ENCODE assay signal across 8 mouse cellular contexts in genomic region chr5:36526274-36526673, GRCm38 (mm10). TPM values are rescaled to one million over a fixed set of nuclear protein-coding genes. Genes with fewer than 3 reads are reported as not detected.
A peak's percentile ranks its signal among the peaks of the same experiment; 100 is the strongest.
DNase-seq lines count a peak whose midpoint lies in the region; ATAC-seq and TF ChIP-seq lines count a peak whose summit lies in the region.
"Had no signal": no experiment of that assay in that cellular context is flagged by ENCODE, and none has a peak within 500 bp of the region (broad histone marks: within the 10 kb centered on the region; RNA-seq: fewer than 3 reads in every experiment).

No protein-coding gene starts in this region.

- no peak for TF ChIP-seq POLR2A in kidney, adult 2 months (IDR thresholded peaks at IDR 0.05; ENCODE audit: low read depth, low read length)
- TF ChIP-seq POLR2A in spleen, adult 2 months (IDR thresholded peaks at IDR 0.05; ENCODE audit: low read depth, low read length): no peak
- TF ChIP-seq POLR2A in bone marrow, adult 2 months (IDR thresholded peaks at IDR 0.05; ENCODE audit: borderline replicate concordance, control insufficient read depth, low read depth, low read length): no peak

- H3K4me3 ChIP-seq in kidney, adult 2 months (ENCODE audit: insufficient read depth, low read depth, low read length): no peak overlapping the region
- no peak overlapping the region for H3K4me3 ChIP-seq in kidney, embryonic 14.5 days (ENCODE audit: low read length)
- H3K4me3 ChIP-seq in spleen, adult 2 months (ENCODE audit: extremely low read depth, insufficient read depth, insufficient read length): no peak overlapping the region
- no peak overlapping the region for H3K4me3 ChIP-seq in bone marrow, adult 2 months (replicated peaks; ENCODE audit: control insufficient read depth, low read depth, low read length)
- no peak overlapping the region for H3K4me3 ChIP-seq in stomach, postnatal 0 days (ENCODE audit: low read depth, low read length)

- no peaks in the 10 kb centered on the region for H3K36me3 ChIP-seq in kidney, adult 2 months (ENCODE audit: control insufficient read depth, insufficient read depth, low read length)
- peaks cover 28% of the 10 kb centered on the region for H3K36me3 ChIP-seq in kidney, embryonic 14.5 days (ENCODE audit: control insufficient read depth, insufficient read depth, low read length)
- peaks cover 8% of the 10 kb centered on the region for H3K36me3 ChIP-seq in spleen, adult 2 months (ENCODE audit: control insufficient read depth, insufficient read depth, low read length)
- H3K36me3 ChIP-seq in stomach, postnatal 0 days (ENCODE audit: control insufficient read depth, insufficient read depth, low read length): no peaks in the 10 kb centered on the region

- no peak for TF ChIP-seq EP300 in stomach, postnatal 0 days (optimal IDR thresholded peaks at IDR 0.05)

- H3K4me2 ChIP-seq in kidney, embryonic 14.5 days (replicated peaks; ENCODE audit: low read depth, low read length): no peak overlapping the region
- H3K4me2 ChIP-seq in stomach, postnatal 0 days (replicated peaks; ENCODE audit: low read depth): no peak overlapping the region

- 49% methylated on average over 5 of the region's 5 CpGs for WGBS in kidney, adult 2 months
- WGBS in kidney, embryonic 14.5 days: 77% methylated on average over 5 of the region's 5 CpGs
- 81% methylated on average over 5 of the region's 5 CpGs for WGBS in spleen, adult 2 months
- 76% methylated on average over 5 of the region's 5 CpGs for WGBS in bone marrow, adult 2 months
- WGBS in stomach, postnatal 0 days: 81% methylated on average over 5 of the region's 5 CpGs

- no peaks in the 10 kb centered on the region for H3K27me3 ChIP-seq in kidney, adult 2 months (replicated peaks; ENCODE audit: control insufficient read depth, insufficient read depth, low read length)
- H3K27me3 ChIP-seq in kidney, embryonic 14.5 days (ENCODE audit: control insufficient read depth, insufficient read depth, low read length): no peaks in the 10 kb centered on the region
- H3K27me3 ChIP-seq in spleen, adult 2 months (ENCODE audit: control insufficient read depth, insufficient read depth, low read length): no peaks in the 10 kb centered on the region
- no peaks in the 10 kb centered on the region for H3K27me3 ChIP-seq in stomach, postnatal 0 days (ENCODE audit: control insufficient read depth, insufficient read depth, low read length)

- TF ChIP-seq CTCF in kidney, adult 2 months (conservative IDR thresholded peaks at IDR 0.05; ENCODE audit: insufficient read depth, insufficient read length, low read depth, low read length): peak; percentile 68
- TF ChIP-seq CTCF in spleen, adult 2 months (IDR thresholded peaks at IDR 0.05; ENCODE audit: extremely low read depth, insufficient read depth, insufficient read length, insufficient replicate concordance): peak; percentile 43; the same call in 1 of the 2 replicates
- peak; percentile 58; the same call in 1 of the 2 replicates for TF ChIP-seq CTCF in bone marrow, adult 2 months (IDR thresholded peaks at IDR 0.05; ENCODE audit: control insufficient read depth, insufficient read depth, low read length)
- peak; percentile 71 for TF ChIP-seq CTCF in stomach, postnatal 0 days (IDR thresholded peaks at IDR 0.05; ENCODE audit: low read depth)

- H3K9me3 ChIP-seq in kidney, embryonic 14.5 days (ENCODE audit: control insufficient read depth, low read length): no peaks in the 10 kb centered on the region
- H3K9me3 ChIP-seq in stomach, postnatal 0 days (ENCODE audit: control insufficient read depth, low read length): no peaks in the 10 kb centered on the region

- peak; percentile 50 for DNase-seq in kidney, adult 2 months
- peak in 1 of 2 experiments; percentile 27 for DNase-seq in spleen, adult 2 months (ENCODE audit: low read depth in 1 of 2, low spot score in 2 of 2)
- no peak for DNase-seq in spleen, postnatal 4 days (ENCODE audit: low spot score in 2 of 2)
- DNase-seq in stomach, postnatal 0 days (ENCODE audit: low spot score): peak; percentile 39
- DNase-seq in urinary bladder, postnatal 36 days (ENCODE audit: low spot score in 2 of 2): no peak
- DNase-seq: thymus, postnatal 25 days had no signal

- no peak overlapping the region for H3K27ac ChIP-seq in kidney, adult 2 months (ENCODE audit: insufficient read depth, low read depth, low read length)
- H3K27ac ChIP-seq in kidney, embryonic 14.5 days (ENCODE audit: low read depth, low read length): no peak overlapping the region
- no peak overlapping the region for H3K27ac ChIP-seq in spleen, adult 2 months (ENCODE audit: insufficient read depth, low read length)
- H3K27ac ChIP-seq in bone marrow, adult 2 months (ENCODE audit: control insufficient read depth, insufficient read depth, low read depth, low read length, poor library complexity): no peak overlapping the region
- no peak overlapping the region for H3K27ac ChIP-seq in stomach, postnatal 0 days (replicated peaks)

- no peak for ATAC-seq in kidney, embryonic 14.5 days (ENCODE audit: low FRiP score, low TSS enrichment)
- no peak for ATAC-seq in stomach, postnatal 0 days (ENCODE audit: low FRiP score, low TSS enrichment)

- peaks cover 18% of the 10 kb centered on the region; the same call in 1 of the 2 replicates for H3K4me1 ChIP-seq in kidney, adult 2 months (ENCODE audit: control insufficient read depth, insufficient read depth, low read length)
- H3K4me1 ChIP-seq in kidney, embryonic 14.5 days (ENCODE audit: control insufficient read depth, insufficient read depth, low read length): peaks cover 19% of the 10 kb centered on the region
- H3K4me1 ChIP-seq in spleen, adult 2 months (ENCODE audit: control insufficient read depth, insufficient read depth, insufficient read length): peaks cover 14% of the 10 kb centered on the region
- 0 out of 2 replicates have a peak, but pooled peaks cover 3% of the 10 kb centered on the region for H3K4me1 ChIP-seq in bone marrow, adult 2 months (ENCODE audit: control insufficient read depth, insufficient read depth, low read length)
- H3K4me1 ChIP-seq in stomach, postnatal 0 days (replicated peaks; ENCODE audit: control insufficient read depth, insufficient read depth): peaks cover 7% of the 10 kb centered on the region

- H3K9ac ChIP-seq in kidney, embryonic 14.5 days (ENCODE audit: low read depth, low read length): no peak overlapping the region
- H3K9ac ChIP-seq in stomach, postnatal 0 days (ENCODE audit: low read length): no peak overlapping the region

RNA-seq across cellular contexts. Expression of gene Ccdc96, which starts 41.9 kb away (rescaled TPM):
- 0.26 and 0.28 TPM in 2 replicates for polyA plus RNA-seq in kidney, adult 2 months (2012; rRNA removed)
- polyA plus RNA-seq in kidney, embryonic 14.5 days (2014; fragmentation: Nextera tagmentation; extraction: Ambion mirVana): 0.17 and 0.58 TPM in 2 replicates
- 0.04 TPM in 1 of 2 replicates, not detected in the other for polyA plus RNA-seq in spleen, adult 2 months (2012; rRNA removed)
- 0.42 TPM in 1 of 2 replicates, not detected in the other for polyA plus RNA-seq in bone marrow, adult 2 months (2011; ENCODE audit: insufficient read depth, insufficient read length, low replicate concordance, missing spikeins)
- 0.12 and 0.21 TPM in 2 replicates for polyA plus RNA-seq in stomach, postnatal 0 days (2015; fragmentation: Nextera tagmentation; extraction: Ambion mirVana)

RNA-seq across cellular contexts. Expression of gene Tada2b, which starts 42.2 kb away (rescaled TPM):
- 17.0 and 18.7 TPM in 2 replicates for polyA plus RNA-seq in kidney, adult 2 months (2012; rRNA removed)
- polyA plus RNA-seq in kidney, embryonic 14.5 days (2014; fragmentation: Nextera tagmentation; extraction: Ambion mirVana): 3.4 and 3.8 TPM in 2 replicates
- polyA plus RNA-seq in spleen, adult 2 months (2012; rRNA removed): 10.3 and 12.9 TPM in 2 replicates
- 6.4 and 7.9 TPM in 2 replicates for polyA plus RNA-seq in bone marrow, adult 2 months (2011; ENCODE audit: insufficient read depth, insufficient read length, low replicate concordance, missing spikeins)
- polyA plus RNA-seq in stomach, postnatal 0 days (2015; fragmentation: Nextera tagmentation; extraction: Ambion mirVana): 1.5 and 1.8 TPM in 2 replicates

Comparison
In these comparisons a context has a peak if more than half of its experiments do, and no peak if none do; other contexts are left out.
1. DNase-seq: peak in kidney, adult 2 months (single experiment) and stomach, postnatal 0 days (single experiment); none in spleen, postnatal 4 days (0 of 2) and urinary bladder, postnatal 36 days (0 of 2).
2. Peak in every context shown above with its lines, with median percentiles within 50 percentile points of each other: CTCF ChIP-seq.